Comparison of ENCODE assay signal across 9 mouse cellular contexts in genomic region chr15:10747226-10747625, GRCm38 (mm10). TPM values are rescaled to one million over a fixed set of nuclear protein-coding genes. Genes with fewer than 3 reads are reported as not detected.
DNase-seq lines count a peak whose midpoint lies in the region; ATAC-seq and TF ChIP-seq lines count a peak whose summit lies in the region.
"Had no signal": no experiment of that assay in that cellular context is flagged by ENCODE, and none has a peak within 500 bp of the region (broad histone marks: within the 10 kb centered on the region; RNA-seq: fewer than 3 reads in every experiment).

No protein-coding gene starts in this region.

- peaks cover 6% of the 10 kb centered on the region; the same call in 1 of the 2 replicates for H3K4me1 ChIP-seq in heart, embryonic 15.5 days (replicated peaks)
- no peaks in the 10 kb centered on the region for H3K4me1 ChIP-seq in heart, embryonic 11.5 days (ENCODE audit: control insufficient read depth, insufficient read depth, low read length)
- H3K4me1 ChIP-seq in bone marrow macrophage, adult 2 months (ENCODE audit: control insufficient read depth, insufficient read depth, low read length): peaks cover 24% of the 10 kb centered on the region
- peaks cover 20% of the 10 kb centered on the region for H3K4me1 ChIP-seq in forebrain, embryonic 13.5 days
- H3K4me1 ChIP-seq in midbrain, embryonic 13.5 days (replicated peaks): peaks cover 28% of the 10 kb centered on the region

- 38% methylated on average over 4 of the region's 4 CpGs for WGBS in heart, embryonic 15.5 days
- 43% methylated on average over 4 of the region's 4 CpGs for WGBS in heart, embryonic 11.5 days (ENCODE audit: insufficient replicate concordance)
- 7% methylated on average over 4 of the region's 4 CpGs for WGBS in forebrain, embryonic 13.5 days
- 7% methylated on average over 4 of the region's 4 CpGs for WGBS in midbrain, embryonic 13.5 days

- no peak for ATAC-seq in heart, embryonic 15.5 days (replicated peaks; ENCODE audit: insufficient number of reproducible peaks, insufficient read depth, low FRiP score, low read depth)
- no peak for ATAC-seq in heart, embryonic 11.5 days (replicated peaks; ENCODE audit: insufficient number of reproducible peaks, low FRiP score, low TSS enrichment)
- ATAC-seq in forebrain, embryonic 13.5 days: peak; percentile 56; the same call in 1 of the 2 replicates
- ATAC-seq in midbrain, embryonic 13.5 days: peak; percentile 93

- no peak for DNase-seq in layer of hippocampus, postnatal 25 days (ENCODE audit: extremely low spot score in 1 of 2, low spot score in 1 of 2)
- DNase-seq in adipocyte (ENCODE audit: low spot score): no peak
- DNase-seq in layer of hippocampus, postnatal 36 days: no peak
- DNase-seq: B cell, adult 2 months had no signal

- no peak for TF ChIP-seq POLR2A in bone marrow macrophage, adult 2 months (IDR thresholded peaks at IDR 0.05; ENCODE audit: borderline replicate concordance, low read depth, low read length)

- 0 out of 2 replicates have a peak, but pooled peaks cover 8% of the 10 kb centered on the region for H3K27me3 ChIP-seq in heart, embryonic 15.5 days
- peaks cover 3% of the 10 kb centered on the region; the same call in 1 of the 2 replicates for H3K27me3 ChIP-seq in heart, embryonic 11.5 days (ENCODE audit: control insufficient read depth, insufficient read depth, low read length)
- H3K27me3 ChIP-seq in forebrain, embryonic 13.5 days: no peaks in the 10 kb centered on the region
- H3K27me3 ChIP-seq in midbrain, embryonic 13.5 days: no peaks in the 10 kb centered on the region

- H3K9me3 ChIP-seq in heart, embryonic 15.5 days (replicated peaks): no peaks in the 10 kb centered on the region
- no peaks in the 10 kb centered on the region for H3K9me3 ChIP-seq in heart, embryonic 11.5 days (replicated peaks; ENCODE audit: control insufficient read depth, low read length)
- H3K9me3 ChIP-seq in forebrain, embryonic 13.5 days (replicated peaks): no peaks in the 10 kb centered on the region
- H3K9me3 ChIP-seq in midbrain, embryonic 13.5 days: no peaks in the 10 kb centered on the region

- TF ChIP-seq CTCF in bone marrow macrophage, adult 2 months (IDR thresholded peaks at IDR 0.05; ENCODE audit: low read depth, low read length): no peak

- peak overlapping the region; percentile 25; the same call in 1 of the 2 replicates for H3K4me2 ChIP-seq in heart, embryonic 15.5 days
- no peak overlapping the region for H3K4me2 ChIP-seq in heart, embryonic 11.5 days
- H3K4me2 ChIP-seq in forebrain, embryonic 13.5 days: peak overlapping the region; percentile 22; the same call in 1 of the 2 replicates
- H3K4me2 ChIP-seq in midbrain, embryonic 13.5 days (replicated peaks): peak overlapping the region; percentile 21

- H3K4me3 ChIP-seq in heart, embryonic 15.5 days: no peak overlapping the region
- no peak overlapping the region for H3K4me3 ChIP-seq in heart, embryonic 11.5 days (ENCODE audit: low read depth, low read length)
- H3K4me3 ChIP-seq in bone marrow macrophage, adult 2 months (ENCODE audit: insufficient read depth, low read length): no peak overlapping the region
- H3K4me3 ChIP-seq in forebrain, embryonic 13.5 days: no peak overlapping the region
- no peak overlapping the region for H3K4me3 ChIP-seq in midbrain, embryonic 13.5 days (replicated peaks)

- H3K36me3 ChIP-seq in heart, embryonic 15.5 days: no peaks in the 10 kb centered on the region
- H3K36me3 ChIP-seq in heart, embryonic 11.5 days (ENCODE audit: control insufficient read depth, insufficient read depth, low read length): no peaks in the 10 kb centered on the region
- H3K36me3 ChIP-seq in forebrain, embryonic 13.5 days (ENCODE audit: poor library complexity, severe bottlenecking): no peaks in the 10 kb centered on the region
- H3K36me3 ChIP-seq in midbrain, embryonic 13.5 days: no peaks in the 10 kb centered on the region

- no peak overlapping the region for H3K9ac ChIP-seq in heart, embryonic 15.5 days
- H3K9ac ChIP-seq in heart, embryonic 11.5 days (ENCODE audit: low read depth, low read length): no peak overlapping the region
- H3K9ac ChIP-seq in forebrain, embryonic 13.5 days: no peak overlapping the region
- H3K9ac ChIP-seq in midbrain, embryonic 13.5 days (replicated peaks): 0 out of 2 replicates have a peak overlapping the region, but pooled peaks have one; percentile 8

- no peak overlapping the region; the same call in 1 of the 2 replicates for H3K27ac ChIP-seq in heart, embryonic 15.5 days
- H3K27ac ChIP-seq in heart, embryonic 11.5 days (ENCODE audit: low read depth, low read length): no peak overlapping the region
- peak overlapping the region; percentile 46 for H3K27ac ChIP-seq in bone marrow macrophage, adult 2 months (ENCODE audit: insufficient read depth, low read depth, low read length)
- H3K27ac ChIP-seq in forebrain, embryonic 13.5 days: peak overlapping the region; percentile 20
- peak overlapping the region; percentile 85 for H3K27ac ChIP-seq in midbrain, embryonic 13.5 days

RNA-seq across cellular contexts. Expression of gene Rai14, which starts 32.8 kb away (rescaled TPM):
- 13.8 and 17.1 TPM in 2 replicates for polyA plus RNA-seq in heart, embryonic 15.5 days (2015; fragmentation: Nextera tagmentation; extraction: Ambion mirVana)
- 30.5 and 30.6 TPM in 2 replicates for polyA plus RNA-seq in heart, embryonic 11.5 days (2014; fragmentation: Nextera tagmentation; extraction: Ambion mirVana)
- polyA plus RNA-seq in bone marrow macrophage, adult 2 months (2012; ENCODE audit: insufficient read depth, insufficient read length, missing spikeins): 4.4 and 6.2 TPM in 2 replicates
- polyA plus RNA-seq in forebrain, embryonic 13.5 days (2015; fragmentation: Nextera tagmentation; extraction: Ambion mirVana): 37.9 and 43.7 TPM in 2 replicates
- polyA plus RNA-seq in midbrain, embryonic 13.5 days (2015; fragmentation: Nextera tagmentation; extraction: Ambion mirVana): 30.1 and 34.2 TPM in 2 replicates
- 1 to 10 TPM; 5.0 to 5.8 TPM for total RNA-seq in layer of hippocampus, postnatal 25 days (2021)
- total RNA-seq in layer of hippocampus, postnatal 36 days (2021): 1 to 10 TPM; 4.8 to 5.6 TPM

Comparison
In these comparisons a context has a peak if more than half of its experiments do, and no peak if none do; other contexts are left out.
1. ATAC-seq: peak in forebrain, embryonic 13.5 days (single experiment) and midbrain, embryonic 13.5 days (single experiment); none in heart, embryonic 15.5 days (single experiment) and heart, embryonic 11.5 days (single experiment).
2. H3K27ac ChIP-seq: peak in bone marrow macrophage, adult 2 months (single experiment), forebrain, embryonic 13.5 days (single experiment) and midbrain, embryonic 13.5 days (single experiment); none in heart, embryonic 15.5 days (single experiment) and heart, embryonic 11.5 days (single experiment).